Mouse (Mus musculus): Measurements from ENCODE around the gene Ptpdc1.

- TF ChIP-seq CTCF (IDR thresholded peaks at IDR 0.05; ENCODE audit: low read depth, low read length), result no peak
- TF ChIP-seq POLR2AphosphoS5 (IDR thresholded peaks at IDR 0.05; ENCODE audit: insufficient replicate concordance, low read depth, low read length), result no peak
Observed at GRCm38 (mm10) chr13:48661561-48661960, 36.1 kb upstream of the Ptpdc1 start.

All from G1E (cell line).